In genomic region chr5:123162942-123163341, GRCm38 (mm10) we compare ENCODE assay signal across 22 mouse cellular contexts. TPM values are rescaled to one million over a fixed set of nuclear protein-coding genes. Genes with fewer than 3 reads are reported as not detected.
DNase-seq lines count a peak whose midpoint lies in the region; ATAC-seq and TF ChIP-seq lines count a peak whose summit lies in the region.
"Had no signal": no experiment of that assay in that cellular context is flagged by ENCODE, and none has a peak within 500 bp of the region (broad histone marks: within the 10 kb centered on the region; RNA-seq: fewer than 3 reads in every experiment).

No protein-coding gene starts in this region.

- 75% methylated on average over 9 of the region's 9 CpGs for WGBS in kidney, embryonic 14.5 days
- 64% methylated on average over 9 of the region's 9 CpGs for WGBS in lung, embryonic 14.5 days
- 81% methylated on average over 9 of the region's 9 CpGs for WGBS in embryonic facial prominence, embryonic 10.5 days
- 68% methylated on average over 9 of the region's 9 CpGs for WGBS in heart, embryonic 11.5 days (ENCODE audit: insufficient replicate concordance)

- no peaks in the 10 kb centered on the region for H3K9me3 ChIP-seq in kidney, embryonic 14.5 days (ENCODE audit: control insufficient read depth, low read length)
- H3K9me3 ChIP-seq in lung, embryonic 14.5 days (ENCODE audit: low read depth, low read length), result no peaks in the 10 kb centered on the region
- no peaks in the 10 kb centered on the region for H3K9me3 ChIP-seq in embryonic facial prominence, embryonic 10.5 days
- no peaks in the 10 kb centered on the region for H3K9me3 ChIP-seq in heart, embryonic 11.5 days (replicated peaks; ENCODE audit: control insufficient read depth, low read length)
- H3K9me3 ChIP-seq: forebrain, embryonic 15.5 days; heart, embryonic 15.5 days; hindbrain, embryonic 13.5 days; midbrain, embryonic 12.5 days had no signal

- no peak for TF ChIP-seq CTCF in lung, embryonic 14.5 days (IDR thresholded peaks at IDR 0.05; ENCODE audit: low read depth)

- no peak overlapping the region for H3K9ac ChIP-seq in kidney, embryonic 14.5 days (ENCODE audit: low read depth, low read length)
- no peak overlapping the region for H3K9ac ChIP-seq in lung, embryonic 14.5 days
- H3K9ac ChIP-seq in heart, embryonic 11.5 days (ENCODE audit: low read depth, low read length), result no peak overlapping the region
- H3K9ac ChIP-seq: forebrain, embryonic 15.5 days; heart, embryonic 15.5 days; hindbrain, embryonic 13.5 days; midbrain, embryonic 12.5 days had no signal

- no peaks in the 10 kb centered on the region for H3K4me1 ChIP-seq in kidney, embryonic 14.5 days (ENCODE audit: control insufficient read depth, insufficient read depth, low read length)
- H3K4me1 ChIP-seq in lung, embryonic 14.5 days (ENCODE audit: insufficient read depth), result no peaks in the 10 kb centered on the region
- H3K4me1 ChIP-seq in embryonic facial prominence, embryonic 10.5 days, result no peaks in the 10 kb centered on the region
- H3K4me1 ChIP-seq in heart, embryonic 11.5 days (ENCODE audit: control insufficient read depth, insufficient read depth, low read length), result no peaks in the 10 kb centered on the region
- H3K4me1 ChIP-seq: forebrain, embryonic 15.5 days; heart, embryonic 15.5 days; hindbrain, embryonic 13.5 days; midbrain, embryonic 12.5 days had no signal

- peak; percentile 36; the same call in 1 of the 2 replicates for ATAC-seq in kidney, embryonic 14.5 days (ENCODE audit: low FRiP score, low TSS enrichment)
- 0 out of 2 replicates have a peak, but pooled peaks have one; percentile 16 for ATAC-seq in lung, embryonic 14.5 days (ENCODE audit: insufficient read depth)
- no peak for ATAC-seq in inflammation-experienced regulatory T-cells, adult 6 months
- ATAC-seq in heart, embryonic 11.5 days (replicated peaks; ENCODE audit: insufficient number of reproducible peaks, low FRiP score, low TSS enrichment), result no peak
- ATAC-seq: forebrain, embryonic 15.5 days had no signal

- H3K27me3 ChIP-seq in kidney, embryonic 14.5 days (ENCODE audit: control insufficient read depth, insufficient read depth, low read length), result no peaks in the 10 kb centered on the region
- H3K27me3 ChIP-seq in lung, embryonic 14.5 days (ENCODE audit: insufficient read depth, low read length), result no peaks in the 10 kb centered on the region
- no peaks in the 10 kb centered on the region for H3K27me3 ChIP-seq in embryonic facial prominence, embryonic 10.5 days (replicated peaks; ENCODE audit: low read depth, poor library complexity, severe bottlenecking)
- no peaks in the 10 kb centered on the region for H3K27me3 ChIP-seq in heart, embryonic 11.5 days (ENCODE audit: control insufficient read depth, insufficient read depth, low read length)
- H3K27me3 ChIP-seq: forebrain, embryonic 15.5 days; heart, embryonic 15.5 days; hindbrain, embryonic 13.5 days; midbrain, embryonic 12.5 days had no signal

- no peak overlapping the region for H3K4me3 ChIP-seq in kidney, embryonic 14.5 days (ENCODE audit: low read length)
- H3K4me3 ChIP-seq in lung, embryonic 14.5 days (ENCODE audit: low read depth, low read length), result no peak overlapping the region
- H3K4me3 ChIP-seq in embryonic facial prominence, embryonic 10.5 days, result no peak overlapping the region
- H3K4me3 ChIP-seq in heart, embryonic 11.5 days (ENCODE audit: low read depth, low read length), result no peak overlapping the region
- H3K4me3 ChIP-seq: erythroblast, embryonic 14.5 days; forebrain, embryonic 15.5 days; heart, embryonic 15.5 days; hindbrain, embryonic 13.5 days; midbrain, embryonic 12.5 days had no signal

- no peak overlapping the region for H3K4me2 ChIP-seq in kidney, embryonic 14.5 days (replicated peaks; ENCODE audit: low read depth, low read length)
- no peak overlapping the region for H3K4me2 ChIP-seq in lung, embryonic 14.5 days
- H3K4me2 ChIP-seq in heart, embryonic 11.5 days, result no peak overlapping the region
- H3K4me2 ChIP-seq: forebrain, embryonic 15.5 days; heart, embryonic 15.5 days; hindbrain, embryonic 13.5 days; midbrain, embryonic 12.5 days had no signal

- DNase-seq in kidney, adult 8-10 months, result no peak
- DNase-seq in lung, embryonic 14.5 days, result no peak
- no peak for DNase-seq in lung, adult 18-20 months
- DNase-seq in embryonic facial prominence, embryonic 10.5 days (ENCODE audit: low spot score), result peak; percentile 27
- DNase-seq in retina, postnatal 1 day, result peak; percentile 32
- DNase-seq: B cell, adult 2 months; cerebellum, adult 11-12 months; cerebellum, postnatal 25 days; heart, adult 18-20 months; kidney, adult 18-20 months; lung, postnatal 36 days; right cerebral cortex, adult 18-20 months had no signal

- no peak overlapping the region for H3K27ac ChIP-seq in kidney, embryonic 14.5 days (ENCODE audit: low read depth, low read length)
- no peak overlapping the region for H3K27ac ChIP-seq in lung, embryonic 14.5 days (ENCODE audit: low read depth)
- no peak overlapping the region for H3K27ac ChIP-seq in embryonic facial prominence, embryonic 10.5 days (replicated peaks)
- no peak overlapping the region for H3K27ac ChIP-seq in heart, embryonic 11.5 days (ENCODE audit: low read depth, low read length)
- H3K27ac ChIP-seq: forebrain, embryonic 15.5 days; heart, embryonic 15.5 days; hindbrain, embryonic 13.5 days; midbrain, embryonic 12.5 days had no signal

- peaks cover 85% of the 10 kb centered on the region for H3K36me3 ChIP-seq in kidney, embryonic 14.5 days (ENCODE audit: control insufficient read depth, insufficient read depth, low read length)
- H3K36me3 ChIP-seq in lung, embryonic 14.5 days (ENCODE audit: insufficient read depth), result peaks cover 93% of the 10 kb centered on the region
- H3K36me3 ChIP-seq in embryonic facial prominence, embryonic 10.5 days (replicated peaks), result peaks cover 94% of the 10 kb centered on the region
- H3K36me3 ChIP-seq in heart, embryonic 11.5 days (ENCODE audit: control insufficient read depth, insufficient read depth, low read length), result peaks cover 62% of the 10 kb centered on the region

RNA-seq across cellular contexts. Expression of gene Psmd9, which starts 6.3 kb away (rescaled TPM):
- polyA plus RNA-seq in kidney, embryonic 14.5 days (2014; fragmentation: Nextera tagmentation; extraction: Ambion mirVana), result 73.9 and 79.4 TPM in 2 replicates
- 70.9 and 81.7 TPM in 2 replicates for polyA plus RNA-seq in lung, embryonic 14.5 days (2014; fragmentation: Nextera tagmentation; extraction: Ambion mirVana)
- 79.1 and 89.3 TPM in 2 replicates for polyA plus RNA-seq in embryonic facial prominence, embryonic 10.5 days (2016; fragmentation: Nextera tagmentation; extraction: Ambion mirVana)
- polyA plus RNA-seq in inflammation-experienced regulatory T-cells, adult 6 months (2017; shearing (Covaris generic)), result 10 to 100 TPM; 36.1 to 40.9 (median 39.8) TPM
- polyA plus RNA-seq in heart, embryonic 11.5 days (2014; fragmentation: Nextera tagmentation; extraction: Ambion mirVana), result 59.5 and 66.7 TPM in 2 replicates

RNA-seq across cellular contexts. Expression of gene Hpd, which starts 19.6 kb away (rescaled TPM):
- polyA plus RNA-seq in kidney, embryonic 14.5 days (2014; fragmentation: Nextera tagmentation; extraction: Ambion mirVana), result not detected in 2 replicates
- not detected in 2 replicates for polyA plus RNA-seq in lung, embryonic 14.5 days (2014; fragmentation: Nextera tagmentation; extraction: Ambion mirVana)
- not detected in 2 replicates for polyA plus RNA-seq in embryonic facial prominence, embryonic 10.5 days (2016; fragmentation: Nextera tagmentation; extraction: Ambion mirVana)
- polyA plus RNA-seq in inflammation-experienced regulatory T-cells, adult 6 months (2017; shearing (Covaris generic)), result not detected
- not detected in 2 replicates for polyA plus RNA-seq in heart, embryonic 11.5 days (2014; fragmentation: Nextera tagmentation; extraction: Ambion mirVana)
- polyA plus RNA-seq: erythroblast, embryonic 14.5 days; forebrain, embryonic 15.5 days; heart, embryonic 15.5 days; hindbrain, embryonic 13.5 days; midbrain, embryonic 12.5 days; stomach, embryonic 14.5 days; thymus, postnatal 0 days had no signal

RNA-seq across cellular contexts. Expression of gene Setd1b, which starts 20.9 kb away (rescaled TPM):
- polyA plus RNA-seq in kidney, embryonic 14.5 days (2014; fragmentation: Nextera tagmentation; extraction: Ambion mirVana), result 16.6 and 16.7 TPM in 2 replicates
- 11.5 and 12.1 TPM in 2 replicates for polyA plus RNA-seq in lung, embryonic 14.5 days (2014; fragmentation: Nextera tagmentation; extraction: Ambion mirVana)
- polyA plus RNA-seq in embryonic facial prominence, embryonic 10.5 days (2016; fragmentation: Nextera tagmentation; extraction: Ambion mirVana), result 8.1 TPM in 2 replicates
- 10 to 100 TPM; 13.0 to 17.7 (median 16.0) TPM for polyA plus RNA-seq in inflammation-experienced regulatory T-cells, adult 6 months (2017; shearing (Covaris generic))
- 6.4 and 8.0 TPM in 2 replicates for polyA plus RNA-seq in heart, embryonic 11.5 days (2014; fragmentation: Nextera tagmentation; extraction: Ambion mirVana)

RNA-seq across cellular contexts. Expression of gene Rhof, which starts 30.4 kb away (rescaled TPM):
- 2.0 and 3.2 TPM in 2 replicates for polyA plus RNA-seq in kidney, embryonic 14.5 days (2014; fragmentation: Nextera tagmentation; extraction: Ambion mirVana)
- polyA plus RNA-seq in lung, embryonic 14.5 days (2014; fragmentation: Nextera tagmentation; extraction: Ambion mirVana), result 2.4 and 2.5 TPM in 2 replicates
- 1.2 and 2.2 TPM in 2 replicates for polyA plus RNA-seq in embryonic facial prominence, embryonic 10.5 days (2016; fragmentation: Nextera tagmentation; extraction: Ambion mirVana)
- 10 to 100 TPM; 62.4 to 71.7 (median 66.6) TPM for polyA plus RNA-seq in inflammation-experienced regulatory T-cells, adult 6 months (2017; shearing (Covaris generic))
- polyA plus RNA-seq in heart, embryonic 11.5 days (2014; fragmentation: Nextera tagmentation; extraction: Ambion mirVana), result 1.4 and 1.7 TPM in 2 replicates

Comparison
In these comparisons a context has a peak if more than half of its experiments do, and no peak if none do; other contexts are left out.
1. ATAC-seq: peak in kidney, embryonic 14.5 days (single experiment) and lung, embryonic 14.5 days (single experiment); none in inflammation-experienced regulatory T-cells, adult 6 months (single experiment) and heart, embryonic 11.5 days (single experiment).
2. DNase-seq: peak in embryonic facial prominence, embryonic 10.5 days (single experiment) and retina, postnatal 1 day (single experiment); none in kidney, adult 8-10 months (0 of 2), lung, embryonic 14.5 days (single experiment) and lung, adult 18-20 months (0 of 2).